Mouse (Mus musculus): ENCODE measurements around the gene Chac1.

The Chac1 gene

DNA sequence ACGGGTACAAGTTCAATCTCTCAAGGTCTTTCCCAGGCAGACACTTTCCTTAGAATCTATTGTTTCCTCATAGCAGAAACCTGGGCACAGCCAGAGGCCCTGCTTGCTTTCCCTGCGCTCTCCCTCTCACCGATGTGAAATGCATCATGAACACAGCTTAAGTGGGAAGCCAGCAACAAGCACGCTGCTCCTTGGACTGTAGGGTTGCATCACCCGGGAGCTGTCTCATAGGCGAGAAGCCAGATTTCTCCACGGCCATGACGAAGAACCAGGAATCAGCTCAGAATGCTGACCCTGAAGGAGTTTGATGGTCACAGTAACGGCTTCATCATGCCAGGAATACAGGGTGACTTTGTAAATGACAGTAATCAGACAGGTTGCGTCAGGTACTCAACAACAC lies 19.1 kb downstream of the Chac1 start:
- no peak for DNase-seq (ENCODE audit: low spot score in 2 of 2)

DNA sequence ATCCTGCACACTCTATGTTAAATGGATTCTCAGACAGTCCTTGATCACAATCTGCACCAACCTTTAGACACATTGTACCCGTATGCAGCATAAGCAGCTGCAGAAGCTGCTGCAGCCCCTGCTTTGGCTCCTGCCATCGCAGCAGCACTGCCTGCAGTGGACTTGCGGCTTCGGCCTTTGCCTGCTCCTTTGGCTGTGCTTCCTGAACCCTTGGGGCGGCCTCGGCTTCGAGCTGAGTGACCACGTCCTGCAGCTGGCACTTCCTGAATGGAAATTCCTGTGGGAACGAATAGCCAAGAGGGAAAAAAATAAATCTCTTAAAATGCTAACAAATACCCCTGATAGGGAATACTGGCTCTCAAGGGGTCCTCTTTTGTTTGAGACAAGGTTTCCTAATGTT lies 26.3 kb downstream of the Chac1 start:
- no peak for DNase-seq (ENCODE audit: low spot score in 2 of 2)

DNA sequence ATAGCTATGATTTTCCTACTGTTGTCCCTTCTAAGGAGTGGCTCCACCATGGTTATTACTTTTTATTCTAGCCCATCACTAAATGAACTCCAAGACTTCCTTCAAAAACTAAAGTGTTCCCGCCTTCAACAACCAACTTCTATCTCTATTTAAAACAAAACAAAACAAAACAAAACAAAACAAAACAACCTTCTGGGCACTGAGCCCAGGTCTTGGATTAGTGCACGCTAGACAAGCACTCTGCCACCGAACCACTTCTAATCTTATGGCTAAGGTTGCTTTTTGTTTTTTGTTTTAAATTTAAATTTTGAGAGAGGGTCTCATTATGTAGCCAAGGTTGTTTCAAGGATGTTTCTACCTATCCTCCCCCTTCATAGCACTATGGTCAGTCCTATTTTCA lies 26.8 kb downstream of the Chac1 start:
- no peak for DNase-seq (ENCODE audit: low spot score in 2 of 2)

DNA sequence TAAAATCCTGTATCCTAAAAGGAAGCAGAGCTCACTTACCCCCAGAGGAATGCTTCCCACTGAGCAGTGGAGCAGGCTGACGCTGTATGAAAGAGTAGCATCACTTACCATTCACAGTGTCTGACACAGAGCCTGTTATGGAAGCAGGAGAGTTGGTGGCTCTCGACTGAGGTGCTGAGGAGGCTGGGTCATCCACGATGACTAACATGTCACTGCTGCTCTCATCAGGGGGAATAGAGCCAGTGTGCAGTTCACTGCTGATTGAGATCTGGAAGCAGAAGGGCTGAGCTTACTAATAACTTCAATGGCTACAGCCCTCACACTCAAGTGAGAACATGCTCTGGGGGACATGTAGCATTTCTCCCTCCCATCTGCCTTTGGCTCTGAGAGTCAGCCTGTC lies 28.4 kb downstream of the Chac1 start:
- DNase-seq (ENCODE audit: low spot score in 2 of 2) = no peak

DNA sequence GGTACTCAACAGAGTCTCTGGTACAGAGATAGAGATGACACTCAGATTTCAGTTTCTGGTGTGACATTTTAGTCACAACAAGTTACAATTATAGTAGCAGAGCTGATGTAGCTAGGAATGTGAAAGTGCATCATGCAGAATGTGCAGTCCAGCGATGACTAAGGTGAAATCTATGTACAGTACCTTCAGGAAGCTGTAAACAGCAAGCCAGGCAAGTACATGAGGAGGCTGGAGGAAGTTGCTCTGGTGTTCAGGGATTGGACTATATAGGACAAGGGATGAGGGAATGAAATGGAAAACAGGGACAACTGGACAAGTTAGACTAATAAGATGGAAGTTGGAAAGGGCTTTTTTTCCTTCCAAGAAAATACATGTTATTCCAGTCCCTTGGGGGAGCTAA lies 37.2 kb downstream of the Chac1 start:
- no peak for DNase-seq (ENCODE audit: low spot score in 2 of 2)

DNA sequence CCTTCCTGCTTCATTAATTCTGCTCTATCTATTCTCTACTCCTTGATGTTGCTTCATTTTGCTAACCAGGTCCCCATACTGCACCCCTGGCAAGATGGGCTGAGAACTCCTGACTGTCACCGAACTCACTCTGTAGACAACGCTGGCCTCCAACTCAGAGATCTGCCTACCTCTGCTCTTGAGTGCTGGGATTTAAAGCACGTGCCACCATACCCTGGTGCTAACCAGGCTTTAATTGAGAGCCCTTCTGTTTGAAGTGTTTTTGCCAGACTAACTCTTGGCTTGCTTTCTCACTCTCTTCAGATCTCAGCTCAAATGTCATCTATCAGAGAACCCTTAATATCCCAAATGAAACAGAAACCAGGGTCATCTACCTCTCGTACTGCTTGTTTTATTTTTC lies 39.0 kb downstream of the Chac1 start:
- DNase-seq (ENCODE audit: low spot score in 2 of 2) = no peak

DNA sequence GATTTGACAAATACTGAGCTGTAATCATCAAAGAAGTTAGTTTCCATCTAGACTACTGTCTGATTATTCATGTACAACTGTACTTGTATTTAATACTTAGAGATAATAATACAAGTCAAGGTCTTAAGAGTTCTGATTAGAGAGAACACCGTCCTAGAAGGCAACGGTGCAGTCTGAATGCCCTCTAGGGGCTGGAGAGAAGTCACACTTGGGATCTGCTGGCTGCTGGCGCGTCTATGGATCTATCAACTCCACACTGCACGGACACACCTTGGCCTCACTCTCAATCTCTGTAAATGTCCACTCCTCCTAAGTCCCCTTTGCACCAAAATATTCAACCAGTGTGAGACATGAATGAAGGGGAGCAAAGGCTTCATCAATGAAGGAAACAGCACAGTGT lies 47.2 kb downstream of the Chac1 start:
- DNase-seq (ENCODE audit: low spot score in 2 of 2) = no peak

DNA sequence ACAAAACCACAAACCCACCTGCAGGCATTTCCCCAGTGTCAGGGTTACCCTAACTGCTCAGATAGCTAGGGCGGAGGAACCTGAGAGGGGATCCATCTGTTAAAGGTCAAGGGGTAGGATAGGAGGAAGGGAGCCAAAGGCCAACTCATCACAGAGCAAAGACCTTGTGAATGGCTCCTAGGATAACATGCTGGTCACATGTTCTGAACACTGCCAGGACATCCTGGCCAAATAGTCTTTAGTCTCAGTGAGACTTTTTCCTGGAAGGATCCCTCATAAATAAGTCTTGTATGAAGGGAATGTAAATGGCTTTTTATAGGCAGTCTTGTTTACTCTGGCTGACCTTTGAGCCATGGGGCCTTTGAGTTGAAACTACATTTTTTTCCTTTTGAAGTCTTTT lies 47.6 kb downstream of the Chac1 start:
- DNase-seq (ENCODE audit: low spot score in 2 of 2) = no peak

DNA sequence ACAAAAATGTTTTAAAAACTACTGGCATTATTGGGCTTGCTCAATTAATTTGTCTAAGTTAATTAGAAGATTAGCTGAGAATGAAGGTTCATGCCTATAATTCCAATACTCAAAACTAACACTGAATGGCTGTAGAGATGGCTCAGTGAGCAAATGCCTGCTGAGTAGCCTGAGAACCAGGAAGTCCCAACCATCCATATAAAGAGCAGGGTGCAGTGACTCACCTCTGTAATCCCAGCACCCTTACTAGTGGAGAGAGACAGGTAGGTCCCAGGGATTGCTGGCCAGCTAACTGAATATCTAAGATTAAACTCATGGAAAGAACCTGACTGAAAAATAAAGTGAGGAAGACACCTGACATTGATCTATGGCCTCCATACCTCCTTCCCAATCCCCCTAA lies 48.3 kb downstream of the Chac1 start:
- DNase-seq (ENCODE audit: low spot score in 2 of 2) = no peak
